ENCODE assay signal across 7 mouse cellular contexts in the genomic region with DNA sequence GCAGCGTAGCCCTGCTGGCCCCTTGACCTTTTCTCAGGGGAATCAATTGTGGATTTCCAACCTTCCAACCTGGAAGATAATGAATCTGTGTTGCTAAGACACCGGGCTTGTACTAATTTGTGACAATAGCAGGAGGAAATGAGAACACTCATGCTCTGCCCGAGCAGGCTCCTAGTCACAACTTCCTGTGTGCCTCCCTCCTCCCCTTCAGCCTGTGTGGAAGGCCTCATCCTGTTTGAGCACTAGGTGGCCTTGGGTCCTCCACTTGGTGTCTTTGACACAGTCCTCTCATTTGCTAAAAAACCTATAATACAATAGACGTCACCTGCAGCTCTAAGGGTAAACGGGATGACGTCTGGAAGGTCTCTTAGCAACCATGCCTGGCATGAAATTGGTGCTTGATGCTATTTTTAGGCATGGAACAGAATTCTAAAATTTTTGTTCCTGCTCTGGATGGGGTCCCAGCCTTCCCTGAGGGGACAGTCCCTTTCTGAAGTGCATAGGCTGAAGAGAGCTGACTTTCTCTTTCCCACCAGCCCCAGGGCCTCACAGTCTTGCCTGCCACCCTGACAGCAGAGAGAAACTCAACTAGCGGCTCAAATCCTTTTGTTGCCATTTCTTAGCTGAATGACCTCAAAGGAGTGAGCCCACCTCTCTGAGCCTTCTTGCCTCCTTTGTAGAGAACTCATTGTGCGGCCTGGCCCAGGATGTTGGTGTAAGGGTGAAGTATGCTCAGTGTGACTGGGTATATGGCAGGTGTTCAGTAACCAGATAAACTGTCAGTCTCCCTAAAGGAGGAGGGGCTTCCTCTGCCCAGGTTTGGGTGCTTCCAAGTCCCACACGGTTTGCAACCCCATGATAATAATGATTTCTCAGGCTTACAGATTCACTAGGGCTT.
DNase-seq lines count a peak whose midpoint lies in the region; ATAC-seq and TF ChIP-seq lines count a peak whose summit lies in the region.

No protein-coding gene starts in this region.

- H3K4me3 ChIP-seq in left cerebral cortex, adult 2 months = no peak overlapping the region
- no peak overlapping the region for H3K4me3 ChIP-seq in heart, embryonic 12.5 days
- no peak overlapping the region for H3K4me3 ChIP-seq in liver, embryonic 15.5 days (replicated peaks)

- H3K9ac ChIP-seq in heart, embryonic 12.5 days = 0 out of 2 replicates have a peak overlapping the region, but pooled peaks have one; percentile 9
- H3K9ac ChIP-seq in liver, embryonic 15.5 days = no peak overlapping the region

- H3K4me1 ChIP-seq in heart, embryonic 12.5 days (replicated peaks) = peaks cover 33% of the 10 kb centered on the region
- peaks cover 13% of the 10 kb centered on the region for H3K4me1 ChIP-seq in liver, embryonic 15.5 days (replicated peaks)

- H3K9me3 ChIP-seq in heart, embryonic 12.5 days (replicated peaks) = no peaks in the 10 kb centered on the region
- H3K9me3 ChIP-seq in liver, embryonic 15.5 days (replicated peaks) = no peaks in the 10 kb centered on the region

- TF ChIP-seq CTCF in left cerebral cortex, adult 2 months (IDR thresholded peaks at IDR 0.05) = peak; percentile 15

- intact Hi-C loops in left cerebral cortex, adult 2 months (cut with DNase I) = loop anchor here (5.0 kb wide), 1 partner anchor 177 kb away; no protein-coding TSS in a partner anchor

- 57% methylated on average over 9 of the region's 9 CpGs for WGBS in heart, embryonic 12.5 days
- WGBS in liver, embryonic 15.5 days (ENCODE audit: insufficient replicate concordance) = 56% methylated on average over 9 of the region's 9 CpGs

- H3K27ac ChIP-seq in left cerebral cortex, adult 2 months = peak overlapping the region; percentile 88
- H3K27ac ChIP-seq in heart, embryonic 12.5 days (ENCODE audit: poor library complexity, severe bottlenecking) = no peak overlapping the region
- no peak overlapping the region for H3K27ac ChIP-seq in liver, embryonic 15.5 days (replicated peaks)

- H3K27me3 ChIP-seq in heart, embryonic 12.5 days (replicated peaks) = no peaks in the 10 kb centered on the region
- peaks cover 24% of the 10 kb centered on the region for H3K27me3 ChIP-seq in liver, embryonic 15.5 days

- peak; percentile 77; the same call in 1 of the 2 replicates for ATAC-seq in common myeloid progenitor, adult 5-6 weeks (replicated peaks; ENCODE audit: low read depth, poor library complexity, severe bottlenecking)
- ATAC-seq in heart, embryonic 12.5 days (ENCODE audit: insufficient number of reproducible peaks, low FRiP score) = no peak
- ATAC-seq in liver, embryonic 15.5 days (ENCODE audit: insufficient read depth) = 0 out of 2 replicates have a peak, but pooled peaks have one; percentile 18

- H3K4me2 ChIP-seq in heart, embryonic 12.5 days = no peak overlapping the region
- no peak overlapping the region for H3K4me2 ChIP-seq in liver, embryonic 15.5 days

- DNase-seq in left cerebral cortex, adult 2 months (ENCODE audit: extremely low spot score in 1 of 2, low spot score in 2 of 2) = peak in 1 of 2 experiments; percentile 37
- DNase-seq in left cerebral cortex, adult 11 months (ENCODE audit: low spot score) = no peak
- peak; percentile 74 to 80 for DNase-seq in right cerebral cortex, postnatal 10 days (ENCODE audit: low spot score in 2 of 2)
- no peak for DNase-seq in urinary bladder, postnatal 4 days (ENCODE audit: low spot score in 2 of 2)

- no peaks in the 10 kb centered on the region for H3K36me3 ChIP-seq in heart, embryonic 12.5 days
- no peaks in the 10 kb centered on the region for H3K36me3 ChIP-seq in liver, embryonic 15.5 days (replicated peaks)

Comparison
In these comparisons a context has a peak if more than half of its experiments do, and no peak if none do; other contexts are left out.
1. DNase-seq: peak in right cerebral cortex, postnatal 10 days (2 of 2); none in left cerebral cortex, adult 11 months (single experiment) and urinary bladder, postnatal 4 days (0 of 2).